Mouse (Mus musculus) kidney, adult 9 months (tissue): Measurements from ENCODE around the gene Fgf3.

ENCODE experiments used
- DNase-seq: peaks from one replicate; pipeline ENCODE4 v3.0.0; 2022

The Fgf3 gene

DNA sequence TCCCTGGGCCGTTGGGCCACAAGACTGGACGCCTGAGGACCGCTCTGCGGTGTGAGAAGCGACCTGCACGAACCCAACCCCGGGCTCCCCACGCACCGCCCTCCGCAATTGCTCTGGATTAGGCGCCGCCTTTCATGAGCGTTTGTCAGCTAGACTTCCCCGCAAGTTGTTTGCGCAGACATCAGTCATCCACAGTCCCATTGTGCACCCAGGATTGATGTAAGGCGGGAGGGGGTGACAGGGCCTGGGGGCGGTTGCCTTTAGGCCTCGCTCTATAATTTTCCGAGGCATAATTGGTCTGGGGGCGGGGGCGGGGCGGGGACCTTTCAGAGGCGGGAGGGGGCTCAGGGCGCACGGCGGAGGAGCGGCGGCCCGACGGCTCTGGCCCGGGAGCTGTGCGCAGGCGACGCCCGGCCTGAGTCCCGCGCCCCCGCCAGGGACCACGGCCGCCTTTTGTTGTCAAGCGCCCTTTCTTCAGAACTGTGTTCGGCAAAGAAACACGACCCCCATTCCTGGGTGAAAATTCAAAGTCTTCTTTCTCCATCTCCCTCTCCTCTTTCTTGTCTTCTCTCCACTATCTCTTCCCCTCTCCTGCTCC is at the start of gene Fgf3:
Gene Fgf3 (plus strand): TSS at position 193 of the 598 bp plus-strand sequence.
- DNase-seq = no peak

DNA sequence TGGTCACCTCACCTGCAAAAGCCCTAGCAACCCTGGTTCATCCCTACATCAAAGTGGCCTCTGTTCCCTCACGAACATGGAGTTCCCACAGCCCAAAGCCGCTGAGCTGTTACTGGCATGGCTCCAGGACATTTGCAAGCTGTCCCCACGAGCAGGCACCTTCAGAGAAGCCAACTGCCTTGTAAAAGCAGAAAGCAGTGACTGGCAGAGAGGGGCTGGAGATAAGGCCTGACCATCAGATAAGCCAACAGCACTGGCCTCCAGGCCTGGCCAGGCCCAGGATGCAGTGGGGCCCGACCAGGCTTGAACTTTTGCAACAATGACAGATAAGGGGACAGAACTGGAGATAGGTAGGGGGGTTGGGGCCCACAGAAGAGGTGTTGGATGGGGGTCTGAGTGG is 49.3 kb upstream of the Fgf3 start:
- no peak for DNase-seq

DNA sequence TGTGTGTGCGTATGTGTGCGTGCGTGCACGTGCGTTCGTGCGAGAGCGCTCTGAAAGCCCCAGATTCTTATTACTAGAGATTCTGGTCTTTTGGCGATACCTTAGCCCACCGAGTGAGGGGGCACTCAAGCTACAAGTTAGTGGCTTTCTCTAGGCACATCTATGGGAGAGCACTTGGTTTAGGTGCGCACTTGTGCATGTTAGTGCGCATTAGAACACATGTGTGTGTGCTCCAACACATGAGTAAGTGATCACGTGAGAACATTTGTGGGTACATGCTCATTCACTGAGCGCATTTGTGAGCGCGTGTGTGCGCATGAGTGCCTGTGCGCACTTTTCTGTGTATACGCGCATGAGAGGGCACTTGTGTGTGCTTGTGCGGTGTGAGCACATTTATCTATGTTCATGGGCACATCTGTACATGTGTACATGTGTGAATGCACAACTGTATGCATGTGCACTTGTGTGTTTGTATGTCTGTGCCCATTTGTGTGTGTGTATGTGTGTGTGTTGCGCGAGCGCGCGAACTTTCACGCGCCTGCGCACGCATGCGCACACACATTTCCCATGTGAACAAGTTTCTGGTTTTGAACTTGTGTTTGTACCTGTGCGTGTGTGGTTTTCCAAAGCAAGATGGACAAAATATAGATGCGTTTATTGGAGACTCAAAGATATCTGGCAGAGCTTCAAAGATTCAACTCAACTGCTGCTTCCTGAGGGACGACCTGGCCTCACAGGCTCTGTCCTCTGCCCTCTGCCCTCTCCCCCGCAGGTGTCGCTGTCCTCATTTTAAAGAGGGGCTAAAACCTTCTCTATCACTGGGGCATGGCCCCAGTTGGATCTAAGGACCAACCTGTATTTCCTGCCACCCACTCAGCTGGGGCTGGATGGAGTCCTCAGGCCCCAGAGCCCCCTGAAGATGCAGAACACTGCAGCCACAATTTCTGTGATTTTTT is 48.0 kb upstream of the Fgf3 start:
- no peak for DNase-seq

DNA sequence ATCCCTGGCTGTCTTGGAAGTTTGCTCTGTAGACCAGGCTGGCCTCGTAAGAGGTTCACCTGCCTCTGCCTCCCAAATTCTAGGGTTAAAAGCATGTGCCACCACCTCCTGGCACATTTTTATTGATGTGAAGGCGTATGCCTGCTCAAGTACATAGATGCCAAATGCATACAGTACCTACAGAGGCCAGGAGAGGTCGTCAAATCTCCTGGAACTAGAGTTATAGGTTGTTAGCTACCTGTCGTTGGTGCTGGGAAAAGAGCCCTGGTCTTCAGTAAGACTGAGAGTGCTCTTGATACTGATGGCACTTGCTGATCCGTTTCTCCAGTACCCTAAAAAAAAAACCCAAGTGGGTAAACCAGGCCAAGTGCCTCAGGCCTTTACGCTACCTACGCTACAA is 46.5 kb upstream of the Fgf3 start:
- DNase-seq = no peak

DNA sequence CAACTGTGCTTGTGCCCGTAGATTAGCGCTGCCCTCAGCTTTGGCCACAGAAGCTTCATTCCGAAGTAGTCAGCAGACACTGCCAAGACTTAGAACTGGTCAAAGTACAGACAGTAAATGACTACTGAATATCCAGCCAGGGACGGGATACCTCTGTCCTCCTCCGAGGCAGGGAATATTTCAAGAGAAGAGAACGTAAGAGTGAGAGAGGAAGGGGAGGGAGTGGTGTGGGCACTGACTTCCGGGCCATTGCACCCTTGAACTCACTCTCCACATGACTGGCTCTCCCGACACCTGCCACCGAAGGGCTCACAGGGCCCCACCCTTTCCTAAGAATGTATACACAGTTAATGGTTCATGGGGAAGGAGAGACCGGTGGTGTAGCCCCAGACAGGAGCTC is 44.6 kb upstream of the Fgf3 start:
- peak; percentile 86 for DNase-seq

DNA sequence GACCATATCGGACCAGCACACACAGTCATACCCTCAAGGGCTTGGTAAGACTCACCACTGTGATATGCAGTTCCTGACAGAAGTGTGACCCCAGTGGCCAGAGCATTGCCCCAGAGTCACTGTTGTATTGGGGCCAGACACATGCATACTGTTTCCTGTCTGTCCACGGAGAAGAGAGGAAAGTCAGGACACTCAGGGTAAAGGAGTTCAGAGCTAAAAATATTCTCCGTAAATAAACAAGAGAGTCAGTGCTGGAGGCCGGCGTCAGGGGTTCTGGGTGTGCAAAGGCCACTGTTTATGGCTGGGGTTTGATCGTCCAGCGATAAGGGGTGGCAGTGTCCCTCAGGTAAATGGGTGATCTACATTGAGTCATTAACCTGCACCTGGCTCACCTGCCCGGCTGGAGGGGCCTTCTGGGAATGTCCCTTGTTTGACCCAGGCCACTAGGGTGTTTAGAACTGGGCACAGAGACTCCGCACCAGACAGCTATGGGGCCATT is 41.9 kb upstream of the Fgf3 start:
- peak; percentile 13 for DNase-seq

DNA sequence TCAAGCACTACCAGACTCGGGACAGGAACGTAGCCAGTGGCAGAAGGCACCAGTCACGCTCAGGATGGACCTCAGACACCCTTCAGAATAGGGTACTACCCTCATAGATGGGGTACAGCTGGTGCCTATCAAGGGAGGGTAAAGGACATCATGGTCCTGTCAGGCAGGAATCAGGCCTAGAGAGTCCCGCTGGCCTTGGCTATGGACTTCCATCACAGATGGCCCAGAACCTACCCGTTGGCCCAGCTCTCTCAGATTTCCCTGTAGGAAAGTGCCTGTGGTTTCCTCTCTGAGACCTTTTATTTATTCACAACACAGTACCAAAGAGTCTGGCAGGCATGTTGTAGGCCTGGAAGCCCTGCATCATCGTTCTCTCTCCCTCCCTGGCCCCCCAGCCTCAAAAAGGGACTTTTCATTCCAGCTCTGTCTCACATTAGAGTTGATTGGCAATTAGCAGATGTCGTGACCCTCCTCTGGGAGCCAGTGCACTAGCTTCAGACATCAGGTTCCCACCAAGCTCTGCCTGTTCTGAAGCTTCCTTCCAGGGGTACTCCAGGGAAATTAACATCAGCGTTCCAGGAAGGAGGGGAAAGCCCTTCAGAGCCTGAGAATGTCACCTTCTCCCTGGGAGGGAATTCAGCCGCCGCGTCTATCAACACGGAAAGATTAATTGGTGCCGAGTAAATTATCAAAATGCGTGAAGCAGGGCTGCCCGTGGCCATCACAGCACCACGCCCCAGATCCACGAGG is 40.7 kb upstream of the Fgf3 start:
- DNase-seq = no peak

DNA sequence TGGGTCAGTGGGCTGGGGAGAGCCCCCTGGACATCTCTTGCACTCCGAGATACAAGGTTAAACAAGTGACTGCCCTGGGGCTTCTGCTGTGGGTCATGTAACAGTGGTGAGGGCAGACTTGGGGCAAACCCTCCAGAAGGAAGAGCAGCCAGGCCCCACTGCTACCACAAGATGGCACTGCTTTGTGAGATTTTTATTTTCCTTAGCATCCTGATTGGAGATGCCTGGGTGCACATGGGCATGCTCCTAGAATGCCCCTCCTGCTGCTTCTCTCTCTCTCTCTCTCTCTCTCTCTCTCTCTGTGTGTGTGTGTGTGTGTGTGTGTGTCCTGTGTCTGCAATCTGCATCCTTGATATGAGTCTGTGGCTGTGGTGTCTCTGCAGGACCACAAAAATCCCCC is 39.4 kb upstream of the Fgf3 start:
- DNase-seq = peak; percentile 26

DNA sequence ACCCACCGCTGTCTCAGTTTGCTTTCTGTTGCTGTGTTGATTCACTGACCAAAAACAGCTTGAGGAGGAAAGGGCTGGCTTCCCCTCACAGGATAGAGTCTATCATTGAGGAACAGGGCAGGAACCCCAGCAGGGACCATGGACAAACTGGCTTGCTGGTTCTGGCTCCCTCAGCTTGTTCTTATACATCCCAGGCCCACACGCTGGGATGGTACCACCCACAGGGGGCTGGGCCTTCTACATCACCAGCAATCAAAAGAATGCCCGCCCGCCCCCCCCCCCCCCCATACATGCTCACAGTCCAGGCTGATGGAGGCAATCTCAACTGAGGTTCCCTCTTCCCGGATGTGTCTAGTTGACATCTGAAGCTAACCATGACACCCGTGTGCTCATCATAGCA is 30.8 kb upstream of the Fgf3 start:
- DNase-seq = no peak

DNA sequence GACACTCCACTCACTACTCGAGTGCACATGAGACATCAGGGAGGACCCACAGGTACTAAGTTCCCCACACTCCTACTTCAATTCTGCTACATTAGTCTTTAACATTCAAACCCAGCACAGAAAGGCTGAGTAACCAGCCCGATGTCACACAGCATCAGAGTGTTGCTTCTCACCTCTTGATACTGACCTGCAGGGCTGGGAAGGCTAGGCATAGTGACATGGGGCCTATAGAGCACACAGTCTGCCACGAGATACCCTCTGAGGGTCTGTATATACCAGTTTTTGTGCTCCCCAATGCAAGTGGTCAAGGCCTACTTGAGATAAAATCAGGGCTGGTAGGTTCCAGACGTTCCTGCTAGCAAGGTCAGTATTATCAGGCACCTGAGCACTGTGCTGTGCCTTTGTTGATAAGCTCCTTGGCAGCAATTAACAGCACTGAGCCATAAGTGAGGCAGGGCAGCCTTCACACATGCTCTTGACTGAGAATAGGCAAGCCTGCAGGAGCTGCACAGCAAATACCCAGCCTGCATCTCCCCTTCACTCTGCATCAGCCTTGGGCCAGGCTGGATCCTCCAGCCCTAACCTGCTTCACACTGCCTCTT is 29.8 kb upstream of the Fgf3 start:
- DNase-seq = no peak

DNA sequence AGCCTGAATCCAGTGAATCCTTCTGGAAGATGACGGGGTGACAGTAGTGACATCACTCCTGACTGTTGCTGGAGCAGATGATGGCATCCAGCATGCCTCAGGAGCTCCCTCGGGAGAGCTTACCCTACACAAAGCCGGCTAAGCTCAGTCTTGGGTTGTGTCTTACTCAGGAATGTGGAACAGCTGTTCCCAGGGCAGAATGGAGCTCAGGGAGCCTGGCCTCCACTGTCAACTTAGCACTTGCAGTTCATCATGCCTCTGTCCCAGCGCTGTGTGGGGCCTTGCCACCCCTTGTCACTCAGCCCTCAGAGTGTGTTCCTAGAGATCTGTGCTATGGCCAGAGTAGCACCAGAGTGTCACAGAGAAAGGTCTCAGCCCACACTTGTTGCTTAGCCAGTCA is 26.4 kb upstream of the Fgf3 start:
- DNase-seq = no peak

DNA sequence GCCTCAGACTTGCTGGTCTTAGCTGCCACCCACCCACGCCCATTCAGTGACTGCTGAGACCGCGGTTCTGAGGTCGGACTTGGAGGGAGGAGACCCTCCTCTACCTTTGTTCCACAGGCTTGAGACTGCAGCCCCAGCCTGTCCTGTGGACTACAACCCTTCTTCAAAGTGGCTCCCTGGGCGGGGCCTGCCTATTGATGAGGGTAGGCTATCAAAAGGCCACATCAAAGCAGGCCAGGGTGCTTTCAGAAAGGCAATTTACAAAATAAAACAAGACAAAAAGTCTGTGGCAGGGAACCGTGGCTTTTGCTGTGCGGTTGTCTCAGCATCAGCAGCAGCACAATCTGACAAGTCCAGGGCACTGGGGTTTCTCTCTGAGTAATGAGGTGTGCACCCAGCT is 16.0 kb upstream of the Fgf3 start:
- no peak for DNase-seq

DNA sequence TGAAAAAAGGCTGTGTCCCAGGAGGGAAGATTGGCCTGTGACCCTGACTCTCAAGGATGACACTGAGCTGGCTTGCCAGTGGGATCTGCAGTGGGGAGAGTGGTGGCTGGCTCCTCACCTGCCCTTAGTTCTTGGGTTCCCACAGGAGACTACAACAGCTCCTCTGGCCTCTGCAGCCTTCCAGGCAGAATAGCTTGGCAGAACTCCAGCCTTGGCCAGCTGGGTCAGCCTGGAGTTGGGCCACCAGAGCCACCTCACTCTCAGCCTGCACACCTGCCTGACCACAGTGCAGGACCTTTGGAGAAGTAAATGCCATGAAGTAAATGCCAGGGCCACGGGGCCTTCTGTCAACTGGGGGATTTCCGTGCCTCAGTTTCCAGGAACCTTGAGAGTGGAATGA is 13.9 kb upstream of the Fgf3 start:
- peak; percentile 11 for DNase-seq

DNA sequence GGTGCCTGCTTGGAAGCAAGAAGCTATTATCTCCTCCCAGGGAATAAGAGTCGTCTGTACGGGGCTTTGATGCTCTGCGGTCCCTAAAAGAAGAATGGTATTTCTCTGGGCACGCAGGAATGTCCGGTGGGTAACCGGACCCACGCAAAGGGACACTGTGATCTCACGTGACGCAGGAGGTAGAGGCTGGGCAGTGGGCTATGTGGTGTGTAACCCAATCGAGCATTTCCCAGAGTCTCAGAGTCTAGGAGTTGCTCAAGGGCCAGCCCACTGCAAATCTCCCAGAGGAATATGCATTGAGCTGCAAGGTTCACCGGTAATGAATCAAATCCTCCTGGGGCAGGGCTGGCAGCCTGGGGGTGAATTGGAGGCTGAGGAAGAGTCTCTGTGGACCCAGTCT is 9.5 kb upstream of the Fgf3 start:
- DNase-seq = no peak

DNA sequence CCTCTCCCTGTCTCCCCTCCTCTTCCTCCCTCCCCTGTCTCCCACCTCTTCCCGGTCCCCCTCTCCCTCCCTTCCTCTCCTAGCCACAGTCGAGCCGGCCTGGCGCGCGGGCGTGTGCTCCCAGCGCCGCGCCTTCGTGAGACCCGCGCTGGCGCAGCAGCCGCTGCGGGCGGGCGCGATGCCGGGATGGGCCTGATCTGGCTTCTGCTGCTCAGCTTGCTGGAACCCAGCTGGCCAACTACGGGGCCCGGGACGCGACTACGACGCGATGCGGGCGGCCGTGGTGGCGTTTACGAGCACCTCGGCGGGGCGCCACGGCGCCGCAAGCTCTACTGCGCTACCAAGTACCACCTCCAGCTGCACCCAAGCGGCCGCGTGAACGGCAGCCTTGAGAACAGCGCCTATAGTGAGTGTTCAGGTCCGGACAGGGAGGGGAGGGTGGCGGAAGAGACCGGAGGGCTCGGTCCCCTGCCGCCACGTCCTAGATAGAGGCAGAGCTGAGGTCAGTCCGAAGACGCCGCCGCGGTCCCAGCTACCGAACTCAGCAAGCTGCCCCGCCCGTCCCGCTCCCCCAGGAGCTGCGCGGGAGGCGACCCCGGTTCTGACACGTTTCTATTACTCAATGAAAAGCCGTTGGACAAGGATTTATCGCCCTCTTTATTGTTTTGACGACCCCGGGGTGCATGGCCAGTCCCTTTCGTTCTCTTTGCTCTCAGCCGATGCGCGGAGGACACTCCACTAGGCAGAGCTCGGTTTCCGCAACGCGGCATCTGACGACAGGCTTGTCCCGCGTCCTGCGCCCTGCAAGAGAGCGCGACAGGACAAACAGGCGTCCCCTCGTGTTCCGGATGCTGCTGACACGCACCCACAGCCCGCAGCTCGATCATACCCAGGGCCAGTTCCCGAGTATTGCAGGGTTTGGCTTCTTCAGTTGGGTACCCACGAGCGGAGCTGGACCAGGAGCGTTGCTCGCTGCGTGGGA is 930 bp downstream of the Fgf3 start:
- DNase-seq = no peak

DNA sequence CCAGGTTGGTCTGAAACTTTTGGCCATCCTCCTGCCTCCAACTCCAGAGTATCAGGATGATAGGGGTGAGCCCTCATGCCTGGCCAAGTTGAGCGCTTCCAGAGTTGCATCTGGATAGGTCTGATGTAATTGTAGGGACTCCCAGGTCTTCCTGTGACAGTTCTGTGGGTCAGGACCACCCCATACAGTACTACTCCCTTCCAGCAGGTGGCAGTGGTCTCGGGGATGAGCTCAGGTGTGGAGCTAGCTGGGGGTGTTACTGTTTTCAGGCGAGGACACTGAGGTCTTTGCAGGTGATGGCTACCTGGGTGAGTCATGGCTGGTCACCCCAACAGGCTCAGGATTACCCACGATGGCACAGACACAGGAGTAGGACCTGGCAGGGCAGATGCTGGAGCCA is 8.3 kb downstream of the Fgf3 start:
- DNase-seq = peak; percentile 26

DNA sequence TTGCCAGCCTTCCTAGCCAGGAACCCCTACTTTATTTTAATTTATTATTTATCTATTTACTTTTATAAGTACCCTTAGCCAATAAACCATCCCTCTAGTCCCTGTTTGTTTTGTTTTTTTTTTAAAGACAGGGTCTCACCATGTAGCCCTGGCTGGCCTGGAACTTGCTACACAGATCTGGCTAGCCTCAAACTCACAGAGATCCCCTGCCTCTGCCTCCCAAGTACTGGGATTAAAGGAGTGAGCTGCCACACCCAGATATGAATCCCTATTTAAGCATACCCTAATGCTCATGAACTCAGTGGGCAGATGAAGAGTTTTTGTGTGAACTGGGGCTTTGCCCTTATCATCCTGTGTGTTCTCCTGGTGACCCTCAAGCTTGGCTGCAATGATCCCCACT is 9.2 kb downstream of the Fgf3 start, which contains the start of gene Fgf4:
Gene Fgf4 (plus strand): TSS at position 301 of the 400 bp plus-strand sequence.
- no peak for DNase-seq

DNA sequence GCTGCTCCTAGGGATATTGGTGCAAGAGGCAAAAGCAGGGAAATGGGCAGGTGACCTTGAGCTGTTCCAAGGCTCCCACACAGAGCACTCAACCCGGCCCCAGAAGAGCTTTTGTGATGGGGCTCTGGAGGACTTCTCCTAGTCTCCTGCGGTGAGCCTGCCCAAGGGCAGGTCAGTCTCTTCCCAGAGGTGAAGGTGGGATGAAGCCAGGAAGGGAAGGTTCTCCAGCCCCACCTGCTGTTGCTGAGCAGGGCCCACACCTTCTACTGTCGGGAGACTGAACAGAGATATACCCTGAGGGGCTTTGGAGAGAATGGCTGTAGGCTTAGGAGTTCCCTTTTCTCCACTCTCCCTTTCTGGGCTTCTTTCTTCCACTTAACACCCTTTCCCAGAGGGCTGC is 13.4 kb downstream of the Fgf3 start:
- no peak for DNase-seq

DNA sequence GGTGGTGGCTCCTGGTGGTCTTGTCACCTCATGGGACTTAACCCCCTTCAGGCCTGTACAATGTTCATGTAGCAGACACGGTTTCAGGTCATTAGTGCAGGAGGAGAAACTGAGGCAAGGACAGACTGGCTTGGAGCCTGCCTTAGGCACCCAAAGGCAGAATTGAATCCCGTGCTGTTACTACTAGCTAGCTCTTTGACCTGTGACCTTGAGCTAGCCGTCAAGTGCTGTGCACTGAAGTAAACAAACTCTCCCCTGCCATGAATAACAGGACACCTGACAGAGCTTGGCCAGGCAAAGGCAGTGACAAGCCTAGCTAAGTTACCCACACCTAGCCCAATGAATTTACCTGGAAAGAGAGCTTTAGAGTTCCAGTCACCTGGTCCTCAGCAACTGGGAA is 17.1 kb downstream of the Fgf3 start:
- no peak for DNase-seq

DNA sequence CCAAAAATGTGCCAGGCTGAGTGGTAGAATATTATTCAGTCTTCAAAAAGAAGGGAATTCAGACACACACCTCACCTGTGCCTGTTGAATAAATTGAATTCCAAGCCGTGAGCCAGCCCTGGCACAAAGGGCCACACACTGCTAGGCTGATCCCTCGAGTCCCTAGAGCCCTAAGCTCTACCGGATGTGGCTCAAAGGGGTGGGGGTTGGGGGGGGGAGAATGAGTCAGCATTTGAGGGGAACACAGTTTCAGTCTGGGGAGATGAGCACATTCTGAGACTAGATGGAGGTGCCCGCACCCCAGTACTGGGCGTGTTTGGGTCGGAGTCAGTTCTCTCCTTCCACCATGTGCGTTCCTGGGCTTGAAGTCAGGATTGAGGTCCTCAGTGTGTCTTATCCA is 19.3 kb downstream of the Fgf3 start:
- no peak for DNase-seq

DNA sequence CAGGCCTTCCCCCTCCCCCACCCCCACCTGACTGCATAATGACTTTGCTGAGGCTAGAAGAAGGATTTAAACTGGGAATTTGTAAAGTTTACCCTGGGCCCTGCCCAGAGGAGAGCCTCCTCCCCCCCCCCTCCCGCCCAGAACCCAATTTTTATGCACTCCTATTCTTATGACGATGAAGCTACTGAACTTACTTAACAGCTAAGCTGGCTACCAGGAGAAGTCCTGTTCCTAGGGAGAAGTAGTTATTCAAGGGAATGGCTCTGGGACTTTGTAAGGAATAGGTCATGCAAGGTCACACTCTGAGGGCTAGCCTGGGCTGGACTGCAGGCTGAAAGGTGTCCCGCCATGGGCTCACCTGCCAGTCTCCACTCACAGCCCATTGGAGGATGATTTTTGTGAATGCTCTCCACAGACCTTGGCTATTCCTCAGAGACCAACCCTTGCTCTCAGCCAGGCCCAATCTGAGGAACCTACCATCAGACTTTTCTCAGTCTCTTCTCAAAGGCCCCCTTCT is 20.0 kb downstream of the Fgf3 start:
- DNase-seq = no peak

DNA sequence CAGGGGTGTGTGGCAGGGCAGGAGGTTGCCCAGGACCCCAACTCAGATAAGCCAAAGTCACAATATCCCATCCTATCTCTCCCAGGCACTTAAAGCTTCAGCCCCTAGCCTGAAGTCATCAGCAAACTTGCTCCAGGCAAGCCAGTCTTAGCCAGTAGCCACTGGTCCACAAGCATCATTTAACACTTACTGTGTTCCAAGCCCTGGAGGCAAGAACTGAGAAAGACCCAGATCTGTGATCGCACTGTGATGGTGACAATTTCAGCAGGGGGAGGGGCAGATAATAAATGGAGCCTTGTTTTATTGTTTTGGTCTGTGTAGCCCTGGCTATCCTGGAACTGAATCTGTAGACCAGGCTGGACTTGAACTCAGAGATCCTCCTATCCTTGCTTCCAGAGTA is 20.8 kb downstream of the Fgf3 start:
- DNase-seq = no peak
